Mouse (Mus musculus) neural tube, embryonic 12.5 days (tissue): ENCODE results near the gene Vps13c. TPM values are rescaled to one million over a fixed set of nuclear protein-coding genes. Genes with fewer than 3 reads are reported as not detected.

Experiments
- ATAC-seq: fragments of 200-750 bp; cut with Nextera tagmentation; 2 replicates; pipeline ENCODE4 v1.8.0; 2017; ENCODE audit warnings: low read depth, mild to moderate bottlenecking, moderate TSS enrichment, moderate library complexity; ENCODE audit not compliant: low FRiP score
- H3K27ac ChIP-seq: fragments of 300-500 bp; sonication (generic); 2 replicates; pipeline ENCODE4 v1.5.1; 2016
- H3K27me3 ChIP-seq: fragments of 300-500 bp; sonication (generic); replicated peaks from 2 replicates; pipeline ENCODE4 v1.6.1; 2016; ENCODE audit warnings: mild to moderate bottlenecking
- H3K36me3 ChIP-seq: fragments of 300-500 bp; sonication (generic); 2 replicates; pipeline ENCODE4 v1.6.1; 2016; ENCODE audit warnings: mild to moderate bottlenecking
- H3K4me1 ChIP-seq: fragments of 300-500 bp; sonication (generic); 2 replicates; pipeline ENCODE4 v1.6.1; 2016
- H3K4me2 ChIP-seq: fragments of 300-500 bp; sonication (generic); replicated peaks from 2 replicates; pipeline ENCODE4 v1.6.1; 2016; ENCODE audit warnings: mild to moderate bottlenecking
- H3K4me3 ChIP-seq: fragments of 300-500 bp; sonication (generic); 2 replicates; pipeline ENCODE4 v1.5.1; 2016
- H3K9ac ChIP-seq: fragments of 300-500 bp; sonication (generic); 2 replicates; pipeline ENCODE4 v1.6.1; 2016; ENCODE audit warnings: mild to moderate bottlenecking
- H3K9me3 ChIP-seq: fragments of 300-500 bp; sonication (generic); 2 replicates; pipeline ENCODE4 v1.6.1; 2016; ENCODE audit warnings: mild to moderate bottlenecking
- WGBS: fragments of 180-500 bp; shearing (Covaris S2); methylation state at CpG from one replicate; pipeline ENCODE4 v1.1.7; 2016; 5-methylcytosine and 5-hydroxymethylcytosine counted together
- polyA plus RNA-seq: library from polyadenylated mRNA; unstranded; fragments of >200 nt; fragmentation: Nextera tagmentation; extraction: Ambion mirVana; gene quantifications from 2 replicates; pipeline ENCODE4 v1.2.1, GENCODE M21; 2016

Gene Vps13c
- polyA plus RNA-seq, 1 experiment from 2014 or later, result 8.0 TPM

- Histone ChIP-seq H3K36me3 (no peaks in the 10 kb centered on the region), H3K9ac (no peak overlapping the region), H3K27me3 (no peaks in the 10 kb centered on the region), H3K4me2 (no peak overlapping the region), H3K4me1 (no peaks in the 10 kb centered on the region), H3K27ac (no peak overlapping the region), H3K9me3 (no peaks in the 10 kb centered on the region), H3K4me3 (no peak overlapping the region)
- 46% methylated on average over 6 of the region's 6 CpGs for WGBS
- ATAC-seq, result no peak
Measured at GRCm38 (mm10) chr9:67867411-67867810, 27.2 kb downstream of the Vps13c start.

GRCm38 (mm10) chr9:67869691-67870450 lies 29.7 kb downstream of the Vps13c start:
- Histone ChIP-seq H3K27me3 (no peaks in the 10 kb centered on the region), H3K27ac (no peak overlapping the region), H3K4me2 (no peak overlapping the region), H3K4me3 (no peak overlapping the region), H3K36me3 (no peaks in the 10 kb centered on the region), H3K4me1 (no peaks in the 10 kb centered on the region), H3K9me3 (no peaks in the 10 kb centered on the region), H3K9ac (no peak overlapping the region)
- ATAC-seq, result no peak
- WGBS, result 92% methylated on average over 16 of the region's 16 CpGs

GRCm38 (mm10) chr9:67874522-67875222 lies 34.5 kb downstream of the Vps13c start:
- no peaks in the 10 kb centered on the region for H3K36me3 ChIP-seq
- no peaks in the 10 kb centered on the region for H3K27me3 ChIP-seq
- H3K9ac ChIP-seq, result no peak overlapping the region
- no peaks in the 10 kb centered on the region for H3K9me3 ChIP-seq
- no peak overlapping the region for H3K4me3 ChIP-seq
- no peaks in the 10 kb centered on the region for H3K4me1 ChIP-seq
- ATAC-seq, result no peak
- no peak overlapping the region for H3K27ac ChIP-seq
- no peak overlapping the region for H3K4me2 ChIP-seq
- WGBS, result 78% methylated on average over 7 of the region's 7 CpGs

- 56% methylated on average over 2 of the region's 2 CpGs for WGBS
- no peaks in the 10 kb centered on the region for H3K9me3 ChIP-seq
- no peak overlapping the region for H3K4me3 ChIP-seq
Measured at GRCm38 (mm10) chr9:67875337-67875736, 35.1 kb downstream of the Vps13c start.

GRCm38 (mm10) chr9:67877081-67877718 lies 37.0 kb downstream of the Vps13c start:
- no peak for ATAC-seq
- Histone ChIP-seq H3K4me1 (no peaks in the 10 kb centered on the region), H3K27ac (no peak overlapping the region), H3K4me3 (no peak overlapping the region), H3K9ac (no peak overlapping the region), H3K27me3 (no peaks in the 10 kb centered on the region), H3K4me2 (no peak overlapping the region), H3K36me3 (peaks cover 6% of the 10 kb centered on the region; the same call in 1 of the 2 replicates), H3K9me3 (no peaks in the 10 kb centered on the region)
- 83% methylated on average over 14 of the region's 14 CpGs for WGBS

More at GRCm38 (mm10) chr9:67875337-67875736, 35.1 kb downstream of the Vps13c start:
- Histone ChIP-seq H3K27ac (no peak overlapping the region), H3K9ac (no peak overlapping the region), H3K27me3 (no peaks in the 10 kb centered on the region), H3K36me3 (peaks cover 3% of the 10 kb centered on the region; the same call in 1 of the 2 replicates), H3K4me1 (no peaks in the 10 kb centered on the region), H3K4me2 (no peak overlapping the region)
- ATAC-seq, result no peak

GRCm38 (mm10) chr9:67878197-67878769 lies 38.1 kb downstream of the Vps13c start:
- H3K36me3 ChIP-seq, result peaks cover 6% of the 10 kb centered on the region; the same call in 1 of the 2 replicates
- 85% methylated on average over 11 of the region's 11 CpGs for WGBS
- H3K27me3 ChIP-seq, result no peaks in the 10 kb centered on the region
- ATAC-seq, result no peak
- no peaks in the 10 kb centered on the region for H3K9me3 ChIP-seq
- no peak overlapping the region for H3K4me3 ChIP-seq
- H3K27ac ChIP-seq, result no peak overlapping the region
- no peak overlapping the region for H3K9ac ChIP-seq
- H3K4me2 ChIP-seq, result no peak overlapping the region
- H3K4me1 ChIP-seq, result no peaks in the 10 kb centered on the region

- Histone ChIP-seq H3K4me2 (no peak overlapping the region), H3K36me3 (peaks cover 12% of the 10 kb centered on the region; the same call in 1 of the 2 replicates), H3K9me3 (no peaks in the 10 kb centered on the region), H3K4me1 (0 out of 2 replicates have a peak, but pooled peaks cover 3% of the 10 kb centered on the region), H3K27me3 (no peaks in the 10 kb centered on the region), H3K4me3 (no peak overlapping the region), H3K9ac (no peak overlapping the region), H3K27ac (no peak overlapping the region)
- WGBS, result 44% methylated on average over 13 of the region's 13 CpGs
- no peak for ATAC-seq
Measured at GRCm38 (mm10) chr9:67883349-67883984, 43.3 kb downstream of the Vps13c start.

- Histone ChIP-seq H3K36me3 (peaks cover 12% of the 10 kb centered on the region; the same call in 1 of the 2 replicates), H3K9ac (no peak overlapping the region), H3K4me2 (no peak overlapping the region), H3K9me3 (no peaks in the 10 kb centered on the region), H3K27ac (no peak overlapping the region), H3K4me1 (0 out of 2 replicates have a peak, but pooled peaks cover 3% of the 10 kb centered on the region), H3K4me3 (no peak overlapping the region), H3K27me3 (no peaks in the 10 kb centered on the region)
- ATAC-seq, result no peak
- WGBS, result 82% methylated on average over 3 of the region's 3 CpGs
Measured at GRCm38 (mm10) chr9:67884095-67884494, 43.9 kb downstream of the Vps13c start.

- 89% methylated on average over 4 of the region's 4 CpGs for WGBS
- no peaks in the 10 kb centered on the region for H3K27me3 ChIP-seq
- no peak overlapping the region for H3K27ac ChIP-seq
- H3K36me3 ChIP-seq, result peaks cover 6% of the 10 kb centered on the region; the same call in 1 of the 2 replicates
- no peak overlapping the region for H3K4me3 ChIP-seq
- no peak overlapping the region for H3K9ac ChIP-seq
- H3K4me2 ChIP-seq, result no peak overlapping the region
- H3K4me1 ChIP-seq, result 0 out of 2 replicates have a peak, but pooled peaks cover 3% of the 10 kb centered on the region
- no peak for ATAC-seq
- no peaks in the 10 kb centered on the region for H3K9me3 ChIP-seq
Measured at GRCm38 (mm10) chr9:67886981-67887720, 47.0 kb downstream of the Vps13c start.

GRCm38 (mm10) chr9:67893474-67893873 lies 53.3 kb downstream of the Vps13c start:
- H3K4me2 ChIP-seq, result no peak overlapping the region
- 93% methylated on average over 1 of the region's 1 CpGs for WGBS
- no peak for ATAC-seq
- peaks cover 18% of the 10 kb centered on the region for H3K36me3 ChIP-seq
- H3K4me1 ChIP-seq, result no peaks in the 10 kb centered on the region
- H3K4me3 ChIP-seq, result no peak overlapping the region
- H3K9ac ChIP-seq, result no peak overlapping the region
- no peaks in the 10 kb centered on the region for H3K27me3 ChIP-seq
- no peak overlapping the region for H3K27ac ChIP-seq
- no peaks in the 10 kb centered on the region for H3K9me3 ChIP-seq

- H3K4me1 ChIP-seq, result no peaks in the 10 kb centered on the region
- no peak overlapping the region for H3K27ac ChIP-seq
- H3K9me3 ChIP-seq, result no peaks in the 10 kb centered on the region
- WGBS, result 70% methylated on average over 12 of the region's 12 CpGs
- H3K9ac ChIP-seq, result no peak overlapping the region
- no peak overlapping the region for H3K4me3 ChIP-seq
- H3K4me2 ChIP-seq, result no peak overlapping the region
- peaks cover 18% of the 10 kb centered on the region for H3K36me3 ChIP-seq
- no peaks in the 10 kb centered on the region for H3K27me3 ChIP-seq
- ATAC-seq, result no peak
Measured at GRCm38 (mm10) chr9:67896646-67897295, 56.6 kb downstream of the Vps13c start.
